Mouse (Mus musculus) kidney, adult 2 months (tissue): ENCODE results near the gene Dazap2.

Experiments used
- CTCF ChIP-seq: fragments of 200-500 bp; conservative IDR thresholded peaks from 2 replicates; pipeline ENCODE4 v1.5.1; 2011; ENCODE audit warnings: low read depth, mild to moderate bottlenecking, control low read depth, low read length, moderate library complexity, mixed read lengths; ENCODE audit not compliant: insufficient read depth, insufficient read length
- POLR2A ChIP-seq: fragments of 200-500 bp; IDR thresholded peaks from one replicate; pipeline ENCODE4 v1.6.1; 2011; ENCODE audit warnings: low read depth, low read length, control low read depth

GRCm38 (mm10) chr15:100615825-100616220, 674 bp downstream of the Dazap2 start:
- no peak for TF ChIP-seq CTCF
- no peak for TF ChIP-seq POLR2A
